Mouse (Mus musculus) kidney, adult 2 months (tissue): Measurements from ENCODE around the gene Celf2. TPM values are rescaled to one million over a fixed set of nuclear protein-coding genes. Genes with fewer than 3 reads are reported as not detected.

ENCODE experiments used
- DNase-seq: peaks from one replicate; pipeline ENCODE4 v3.0.0; 2021
- H3K27ac ChIP-seq: fragments of 200-500 bp; 2 replicates; pipeline ENCODE4 v1.5.1; 2012; ENCODE audit warnings: low read depth, low read length, control low read depth, inconsistent platforms; ENCODE audit not compliant: insufficient read depth
- H3K27me3 ChIP-seq: fragments of 200-500 bp; replicated peaks from 2 replicates; pipeline ENCODE4 v1.6.1; 2012; ENCODE audit warnings: mild to moderate bottlenecking, moderate library complexity, low read length, inconsistent platforms; ENCODE audit not compliant: control insufficient read depth, insufficient read depth
- H3K36me3 ChIP-seq: fragments of 200-500 bp; 2 replicates; pipeline ENCODE4 v1.6.1; 2012; ENCODE audit warnings: mild to moderate bottlenecking, moderate library complexity, low read length, inconsistent platforms; ENCODE audit not compliant: control insufficient read depth, insufficient read depth
- H3K4me1 ChIP-seq: fragments of 200-500 bp; 2 replicates; pipeline ENCODE4 v1.6.1; 2011; ENCODE audit warnings: low read length; ENCODE audit not compliant: control insufficient read depth, insufficient read depth
- H3K4me3 ChIP-seq: fragments of 200-500 bp; 2 replicates; pipeline ENCODE4 v1.5.1; 2011; ENCODE audit warnings: mild to moderate bottlenecking, low read depth, low read length, control low read depth; ENCODE audit not compliant: insufficient read depth
- CTCF ChIP-seq: fragments of 200-500 bp; conservative IDR thresholded peaks from 2 replicates; pipeline ENCODE4 v1.5.1; 2011; ENCODE audit warnings: low read depth, mild to moderate bottlenecking, control low read depth, low read length, moderate library complexity, mixed read lengths; ENCODE audit not compliant: insufficient read depth, insufficient read length
- POLR2A ChIP-seq: fragments of 200-500 bp; IDR thresholded peaks from one replicate; pipeline ENCODE4 v1.6.1; 2011; ENCODE audit warnings: low read depth, low read length, control low read depth
- WGBS: fragments of 180-500 bp; shearing (Covaris S2); methylation state at CpG from one replicate; pipeline ENCODE4 v1.1.7; 2018; 5-methylcytosine and 5-hydroxymethylcytosine counted together
- polyA plus RNA-seq: library from polyadenylated mRNA; depleted of rRNA; stranded (reverse); fragments of >200 nt; gene quantifications from 2 replicates; pipeline ENCODE4 v1.2.3, GENCODE M21; 2012

Celf2 gene
- polyA plus RNA-seq, 1 experiment = 11.5 TPM

GRCm38 (mm10) chr2:6646325-6646724 lies 863.0 kb downstream of the Celf2 start:
- WGBS = 71% methylated on average over 3 of the region's 3 CpGs
- no peak overlapping the region for H3K27ac ChIP-seq
- TF ChIP-seq POLR2A (no peak), CTCF (no peak)
- H3K27me3 ChIP-seq = no peaks in the 10 kb centered on the region
- H3K4me3 ChIP-seq = no peak overlapping the region
- H3K4me1 ChIP-seq = no peaks in the 10 kb centered on the region; the same call in 1 of the 2 replicates
- no peak for DNase-seq
- no peaks in the 10 kb centered on the region for H3K36me3 ChIP-seq

- TF ChIP-seq CTCF = no peak
- TF ChIP-seq POLR2A = no peak
- Histone ChIP-seq H3K4me3 (no peak overlapping the region), H3K27ac (no peak overlapping the region), H3K36me3 (no peaks in the 10 kb centered on the region), H3K27me3 (no peaks in the 10 kb centered on the region), H3K4me1 (no peaks in the 10 kb centered on the region; the same call in 1 of the 2 replicates)
- 73% methylated on average over 3 of the region's 3 CpGs for WGBS
- DNase-seq = no peak
Observed at GRCm38 (mm10) chr2:6642222-6642850, 867.0 kb downstream of the Celf2 start.

- Histone ChIP-seq H3K27ac (no peak overlapping the region), H3K4me3 (no peak overlapping the region)
Observed at GRCm38 (mm10) chr2:6639370-6639769, 870.0 kb downstream of the Celf2 start.

GRCm38 (mm10) chr2:6637147-6637546 lies 872.2 kb downstream of the Celf2 start:
- Histone ChIP-seq H3K27ac (no peak overlapping the region), H3K27me3 (no peaks in the 10 kb centered on the region), H3K36me3 (no peaks in the 10 kb centered on the region), H3K4me1 (no peaks in the 10 kb centered on the region), H3K4me3 (no peak overlapping the region)
- no peak for DNase-seq
- 81% methylated on average over 2 of the region's 2 CpGs for WGBS
- TF ChIP-seq CTCF = no peak
- no peak for TF ChIP-seq POLR2A

More at GRCm38 (mm10) chr2:6639370-6639769, 870.0 kb downstream of the Celf2 start:
- Histone ChIP-seq H3K36me3 (no peaks in the 10 kb centered on the region), H3K4me1 (no peaks in the 10 kb centered on the region), H3K27me3 (no peaks in the 10 kb centered on the region)
- no peak for TF ChIP-seq POLR2A
- no peak for TF ChIP-seq CTCF
- 86% methylated on average over 6 of the region's 6 CpGs for WGBS
- no peak for DNase-seq

- TF ChIP-seq CTCF (no peak), POLR2A (no peak)
- H3K4me3 ChIP-seq = no peak overlapping the region
- no peaks in the 10 kb centered on the region for H3K36me3 ChIP-seq
- no peaks in the 10 kb centered on the region for H3K4me1 ChIP-seq
- H3K27ac ChIP-seq = no peak overlapping the region
- H3K27me3 ChIP-seq = no peaks in the 10 kb centered on the region
- WGBS = 92% methylated on average over 6 of the region's 6 CpGs
- DNase-seq = no peak
Observed at GRCm38 (mm10) chr2:6634899-6635298, 874.5 kb downstream of the Celf2 start.

GRCm38 (mm10) chr2:6633115-6633514 lies 876.2 kb downstream of the Celf2 start:
- no peak for TF ChIP-seq CTCF
- Histone ChIP-seq H3K36me3 (no peaks in the 10 kb centered on the region), H3K27ac (no peak overlapping the region), H3K4me1 (no peaks in the 10 kb centered on the region), H3K4me3 (no peak overlapping the region), H3K27me3 (no peaks in the 10 kb centered on the region)
- DNase-seq = no peak
- 84% methylated on average over 1 of the region's 1 CpGs for WGBS

- H3K27ac ChIP-seq = no peak overlapping the region
- no peak overlapping the region for H3K4me3 ChIP-seq
- 59% methylated on average over 4 of the region's 4 CpGs for WGBS
- H3K27me3 ChIP-seq = no peaks in the 10 kb centered on the region
- TF ChIP-seq CTCF = no peak
- no peak for TF ChIP-seq POLR2A
- no peak for DNase-seq
- no peaks in the 10 kb centered on the region for H3K36me3 ChIP-seq
- H3K4me1 ChIP-seq = no peaks in the 10 kb centered on the region
Observed at GRCm38 (mm10) chr2:6623802-6624201, 885.6 kb downstream of the Celf2 start.
